Mouse (Mus musculus): ENCODE measurements around the gene Myb. TPM values are rescaled to one million over a fixed set of nuclear protein-coding genes. Genes with fewer than 3 reads are reported as not detected.

The Myb gene
- total and polyA plus RNA-seq, 2 experiments from 2014 or later = 1.0 to 3.2 TPM

DNA sequence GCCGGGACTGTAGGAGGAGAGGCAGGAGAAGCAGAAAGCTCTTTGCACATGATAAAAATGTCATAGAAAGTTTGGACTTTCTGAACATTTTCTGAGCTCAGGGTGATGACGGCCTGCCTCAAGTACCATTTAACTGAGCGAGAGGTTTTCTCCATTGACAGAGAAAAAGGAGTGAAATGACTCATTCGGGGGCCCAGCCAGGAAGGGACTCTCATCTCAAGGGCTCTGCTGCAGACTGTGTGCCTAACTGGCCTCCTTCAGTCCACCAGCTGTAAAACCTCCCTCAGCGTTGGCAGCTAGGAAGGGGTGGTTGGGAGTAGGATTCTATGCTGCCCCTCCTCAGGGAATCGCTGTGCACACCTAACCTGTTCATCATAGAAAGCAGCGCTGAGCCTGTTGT is 61.3 kb downstream of the Myb start:
- Histone ChIP-seq H3K9ac (replicated peaks; ENCODE audit: low read length, poor library complexity, severe bottlenecking) (no peak overlapping the region), H3K4me3 (ENCODE audit: low read depth, low read length) (no peak overlapping the region), H3K27me3 (ENCODE audit: insufficient read depth, low read length) (no peaks in the 10 kb centered on the region), H3K4me2 (ENCODE audit: low read depth, low read length, poor library complexity, severe bottlenecking) (no peak overlapping the region), H3K36me3 (ENCODE audit: insufficient read depth, low read length) (no peaks in the 10 kb centered on the region), H3K9me3 (ENCODE audit: low read length) (no peaks in the 10 kb centered on the region), H3K27ac (ENCODE audit: low read depth, low read length) (no peak overlapping the region), H3K4me1 (ENCODE audit: insufficient read depth, low read length) (no peaks in the 10 kb centered on the region)
- ATAC-seq (ENCODE audit: low FRiP score) (no peak), DNase-seq (ENCODE audit: low spot score) (no peak)
- TF ChIP-seq CTCF (IDR thresholded peaks at IDR 0.05) = no peak
- 91% methylated on average over 7 of the region's 7 CpGs for whole genome bisulfite sequencing

GRCm38 (mm10) chr10:21095541-21095940 is 65.2 kb downstream of the Myb start:
- Histone ChIP-seq H3K9ac (replicated peaks; ENCODE audit: low read length, poor library complexity, severe bottlenecking) (no peak overlapping the region), H3K27ac (ENCODE audit: low read depth, low read length) (no peak overlapping the region), H3K4me2 (ENCODE audit: low read depth, low read length, poor library complexity, severe bottlenecking) (no peak overlapping the region), H3K4me1 (ENCODE audit: insufficient read depth, low read length) (no peaks in the 10 kb centered on the region), H3K36me3 (ENCODE audit: insufficient read depth, low read length) (no peaks in the 10 kb centered on the region), H3K9me3 (ENCODE audit: low read length) (no peaks in the 10 kb centered on the region), H3K4me3 (ENCODE audit: low read depth, low read length) (no peak overlapping the region), H3K27me3 (ENCODE audit: insufficient read depth, low read length) (no peaks in the 10 kb centered on the region)
- DNase-seq (ENCODE audit: low spot score) (no peak), ATAC-seq (ENCODE audit: low FRiP score) (no peak)
- TF ChIP-seq CTCF (IDR thresholded peaks at IDR 0.05) = no peak
- 90% methylated on average over 14 of the region's 14 CpGs for WGBS

- Histone ChIP-seq H3K4me1 (ENCODE audit: insufficient read depth, low read length) (no peaks in the 10 kb centered on the region), H3K4me2 (ENCODE audit: low read depth, low read length, poor library complexity, severe bottlenecking) (no peak overlapping the region), H3K36me3 (ENCODE audit: insufficient read depth, low read length) (no peaks in the 10 kb centered on the region), H3K9me3 (ENCODE audit: low read length) (no peaks in the 10 kb centered on the region), H3K4me3 (ENCODE audit: low read depth, low read length) (no peak overlapping the region), H3K9ac (replicated peaks; ENCODE audit: low read length, poor library complexity, severe bottlenecking) (no peak overlapping the region), H3K27me3 (ENCODE audit: insufficient read depth, low read length) (no peaks in the 10 kb centered on the region), H3K27ac (ENCODE audit: low read depth, low read length) (no peak overlapping the region)
- DNase-seq (ENCODE audit: low spot score) = no peak
- WGBS = 91% methylated on average over 2 of the region's 2 CpGs
- no peak for TF ChIP-seq CTCF (IDR thresholded peaks at IDR 0.05)
- ATAC-seq (ENCODE audit: low FRiP score) = no peak
Measured at GRCm38 (mm10) chr10:21094896-21095295, 65.9 kb downstream of the Myb start.

DNA sequence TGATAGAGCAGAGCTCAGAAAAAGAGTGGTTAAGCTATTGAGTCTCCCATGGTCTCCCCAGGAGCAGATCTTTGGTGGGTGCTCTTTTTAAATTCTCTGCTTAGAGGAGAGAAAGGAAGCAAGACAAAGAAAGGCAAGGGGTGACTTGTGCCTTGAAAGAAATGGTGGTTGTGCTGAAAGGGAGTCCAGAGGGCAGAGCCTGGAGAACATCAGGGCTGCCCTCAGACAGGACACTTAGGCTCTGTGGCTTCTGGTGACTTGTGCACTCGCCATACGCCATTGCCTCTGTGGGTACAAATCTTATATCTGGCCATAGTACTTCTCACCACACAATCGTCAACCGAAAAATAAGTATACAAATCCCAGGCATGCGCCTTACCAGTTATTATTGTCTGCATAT is 67.5 kb downstream of the Myb start:
- no peaks in the 10 kb centered on the region for H3K4me1 ChIP-seq (ENCODE audit: insufficient read depth, low read length)
- H3K9ac ChIP-seq (replicated peaks; ENCODE audit: low read length, poor library complexity, severe bottlenecking) = no peak overlapping the region
- WGBS = 94% methylated on average over 5 of the region's 5 CpGs
- no peaks in the 10 kb centered on the region for H3K9me3 ChIP-seq (ENCODE audit: low read length)
- no peak overlapping the region for H3K4me2 ChIP-seq (ENCODE audit: low read depth, low read length, poor library complexity, severe bottlenecking)
- no peak overlapping the region for H3K4me3 ChIP-seq (ENCODE audit: low read depth, low read length)
- no peak overlapping the region for H3K27ac ChIP-seq (ENCODE audit: low read depth, low read length)
- DNase-seq (ENCODE audit: low spot score) (no peak), ATAC-seq (ENCODE audit: low FRiP score) (no peak)
- no peaks in the 10 kb centered on the region for H3K36me3 ChIP-seq (ENCODE audit: insufficient read depth, low read length)
- TF ChIP-seq CTCF (IDR thresholded peaks at IDR 0.05) = no peak
- H3K27me3 ChIP-seq (ENCODE audit: insufficient read depth, low read length) = no peaks in the 10 kb centered on the region

- no peak overlapping the region for H3K9ac ChIP-seq (replicated peaks; ENCODE audit: low read length, poor library complexity, severe bottlenecking)
- H3K9me3 ChIP-seq (ENCODE audit: low read length) = no peaks in the 10 kb centered on the region
- no peak overlapping the region for H3K4me3 ChIP-seq (ENCODE audit: low read depth, low read length)
- H3K36me3 ChIP-seq (ENCODE audit: insufficient read depth, low read length) = no peaks in the 10 kb centered on the region
- no peak for TF ChIP-seq CTCF (IDR thresholded peaks at IDR 0.05)
- no peak overlapping the region for H3K4me2 ChIP-seq (ENCODE audit: low read depth, low read length, poor library complexity, severe bottlenecking)
- DNase-seq (ENCODE audit: low spot score) (no peak), ATAC-seq (ENCODE audit: low FRiP score) (no peak)
- no peaks in the 10 kb centered on the region for H3K4me1 ChIP-seq (ENCODE audit: insufficient read depth, low read length)
- H3K27me3 ChIP-seq (ENCODE audit: insufficient read depth, low read length) = no peaks in the 10 kb centered on the region
- WGBS = 62% methylated on average over 18 of the region's 18 CpGs
- no peak overlapping the region for H3K27ac ChIP-seq (ENCODE audit: low read depth, low read length)
Measured at GRCm38 (mm10) chr10:21092501-21093270, 68.1 kb downstream of the Myb start.

- 74% methylated on average over 8 of the region's 8 CpGs for WGBS
- Histone ChIP-seq H3K4me2 (ENCODE audit: low read depth, low read length, poor library complexity, severe bottlenecking) (no peak overlapping the region), H3K36me3 (ENCODE audit: insufficient read depth, low read length) (no peaks in the 10 kb centered on the region), H3K4me1 (ENCODE audit: insufficient read depth, low read length) (no peaks in the 10 kb centered on the region), H3K9ac (replicated peaks; ENCODE audit: low read length, poor library complexity, severe bottlenecking) (no peak overlapping the region), H3K27ac (ENCODE audit: low read depth, low read length) (no peak overlapping the region), H3K4me3 (ENCODE audit: low read depth, low read length) (no peak overlapping the region), H3K9me3 (ENCODE audit: low read length) (no peaks in the 10 kb centered on the region), H3K27me3 (ENCODE audit: insufficient read depth, low read length) (no peaks in the 10 kb centered on the region)
- TF ChIP-seq CTCF (IDR thresholded peaks at IDR 0.05) = no peak
- ATAC-seq (ENCODE audit: low FRiP score) (no peak), DNase-seq (ENCODE audit: low spot score) (no peak)
Measured at GRCm38 (mm10) chr10:21090922-21091700, 69.7 kb downstream of the Myb start.

Data from midbrain, postnatal 0 days (tissue).